ENCODE assay signal across 27 mouse cellular contexts in genomic region chr9:56272247-56272598, GRCm38 (mm10).
DNase-seq lines count a peak whose midpoint lies in the region; ATAC-seq lines count a peak whose summit lies in the region.
"Had no signal": no experiment of that assay in that cellular context is flagged by ENCODE, and none has a peak within 500 bp of the region (broad histone marks: within the 10 kb centered on the region; RNA-seq: fewer than 3 reads in every experiment).

No protein-coding gene starts in this region.

- ATAC-seq in hindbrain, embryonic 12.5 days (ENCODE audit: low FRiP score), result no peak
- no peak for ATAC-seq in hindbrain, embryonic 16.5 days
- ATAC-seq in neural tube, embryonic 13.5 days (ENCODE audit: low read depth), result no peak
- ATAC-seq in neural tube, embryonic 15.5 days (ENCODE audit: low FRiP score), result no peak
- no peak for ATAC-seq in erythroid progenitor cell, adult 5-6 weeks (replicated peaks; ENCODE audit: low FRiP score, poor library complexity, severe bottlenecking)

- no peak overlapping the region for H3K4me3 ChIP-seq in hindbrain, embryonic 12.5 days
- no peak overlapping the region for H3K4me3 ChIP-seq in hindbrain, embryonic 16.5 days (ENCODE audit: low read length)
- no peak overlapping the region for H3K4me3 ChIP-seq in neural tube, embryonic 13.5 days
- H3K4me3 ChIP-seq in neural tube, embryonic 15.5 days (replicated peaks), result no peak overlapping the region
- H3K4me3 ChIP-seq: erythroblast, embryonic 14.5 days; forebrain, embryonic 12.5 days; heart, embryonic 13.5 days; kidney, embryonic 15.5 days; left cerebral cortex, adult 2 months; limb, embryonic 13.5 days; lung, embryonic 15.5 days; megakaryocyte, embryonic 14.5 days; midbrain, embryonic 12.5 days had no signal

- H3K9ac ChIP-seq in hindbrain, embryonic 12.5 days, result no peak overlapping the region
- no peak overlapping the region for H3K9ac ChIP-seq in hindbrain, embryonic 16.5 days (ENCODE audit: low read depth, low read length)
- no peak overlapping the region for H3K9ac ChIP-seq in neural tube, embryonic 13.5 days
- no peak overlapping the region for H3K9ac ChIP-seq in neural tube, embryonic 15.5 days (replicated peaks)
- H3K9ac ChIP-seq: forebrain, embryonic 12.5 days; heart, embryonic 13.5 days; kidney, embryonic 15.5 days; limb, embryonic 13.5 days; lung, embryonic 15.5 days; midbrain, embryonic 12.5 days had no signal

- H3K4me2 ChIP-seq in hindbrain, embryonic 12.5 days (replicated peaks), result no peak overlapping the region
- H3K4me2 ChIP-seq in hindbrain, embryonic 16.5 days (ENCODE audit: low read length), result no peak overlapping the region
- no peak overlapping the region for H3K4me2 ChIP-seq in neural tube, embryonic 13.5 days
- H3K4me2 ChIP-seq in neural tube, embryonic 15.5 days, result peak overlapping the region; percentile 44; the same call in 1 of the 2 replicates
- H3K4me2 ChIP-seq: forebrain, embryonic 12.5 days; heart, embryonic 13.5 days; kidney, embryonic 15.5 days; limb, embryonic 13.5 days; liver, embryonic 11.5 days; lung, embryonic 15.5 days; midbrain, embryonic 12.5 days had no signal

- WGBS in hindbrain, embryonic 12.5 days, result 96% methylated on average over 2 of the region's 2 CpGs
- WGBS in hindbrain, embryonic 16.5 days, result 81% methylated on average over 2 of the region's 2 CpGs
- 82% methylated on average over 2 of the region's 2 CpGs for WGBS in neural tube, embryonic 13.5 days
- WGBS in neural tube, embryonic 15.5 days, result 62% methylated on average over 2 of the region's 2 CpGs

- H3K36me3 ChIP-seq in hindbrain, embryonic 12.5 days, result no peaks in the 10 kb centered on the region
- H3K36me3 ChIP-seq in hindbrain, embryonic 16.5 days (ENCODE audit: control insufficient read depth, insufficient read depth, low read length), result no peaks in the 10 kb centered on the region; the same call in 1 of the 2 replicates
- no peaks in the 10 kb centered on the region for H3K36me3 ChIP-seq in neural tube, embryonic 13.5 days
- H3K36me3 ChIP-seq in neural tube, embryonic 15.5 days, result no peaks in the 10 kb centered on the region
- H3K36me3 ChIP-seq: forebrain, embryonic 12.5 days; G1E; kidney, embryonic 15.5 days; limb, embryonic 13.5 days; lung, embryonic 15.5 days; midbrain, embryonic 12.5 days had no signal

- H3K4me1 ChIP-seq in hindbrain, embryonic 12.5 days, result 0 out of 2 replicates have a peak, but pooled peaks cover 7% of the 10 kb centered on the region
- peaks cover 3% of the 10 kb centered on the region for H3K4me1 ChIP-seq in hindbrain, embryonic 16.5 days (ENCODE audit: control insufficient read depth, insufficient read depth, low read depth, low read length)
- H3K4me1 ChIP-seq in neural tube, embryonic 13.5 days (replicated peaks), result peaks cover 14% of the 10 kb centered on the region
- peaks cover 12% of the 10 kb centered on the region for H3K4me1 ChIP-seq in neural tube, embryonic 15.5 days
- H3K4me1 ChIP-seq: forebrain, embryonic 12.5 days; kidney, embryonic 15.5 days; limb, embryonic 13.5 days; lung, embryonic 15.5 days had no signal

- 0 out of 2 replicates have a peak overlapping the region, but pooled peaks have one; percentile 40 for H3K27ac ChIP-seq in hindbrain, embryonic 12.5 days
- no peak overlapping the region for H3K27ac ChIP-seq in hindbrain, embryonic 16.5 days (ENCODE audit: low read depth, low read length)
- H3K27ac ChIP-seq in neural tube, embryonic 13.5 days (replicated peaks), result peak overlapping the region; percentile 76
- no peak overlapping the region for H3K27ac ChIP-seq in neural tube, embryonic 15.5 days (replicated peaks)
- H3K27ac ChIP-seq: heart, embryonic 13.5 days; kidney, embryonic 15.5 days; left cerebral cortex, adult 2 months; limb, embryonic 13.5 days; lung, embryonic 15.5 days; midbrain, embryonic 12.5 days had no signal

- H3K9me3 ChIP-seq in hindbrain, embryonic 12.5 days (replicated peaks), result no peaks in the 10 kb centered on the region
- H3K9me3 ChIP-seq in hindbrain, embryonic 16.5 days (ENCODE audit: control insufficient read depth, low read length), result no peaks in the 10 kb centered on the region
- no peaks in the 10 kb centered on the region for H3K9me3 ChIP-seq in neural tube, embryonic 13.5 days
- no peaks in the 10 kb centered on the region for H3K9me3 ChIP-seq in neural tube, embryonic 15.5 days (replicated peaks)
- H3K9me3 ChIP-seq: forebrain, embryonic 12.5 days; G1E; heart, embryonic 13.5 days; kidney, embryonic 15.5 days; limb, embryonic 13.5 days; lung, embryonic 15.5 days had no signal

- DNase-seq in neural tube, embryonic 10.5 days (ENCODE audit: extremely low spot score, low spot score), result no peak
- no peak for DNase-seq in urinary bladder, postnatal 25 days (ENCODE audit: low spot score)
- DNase-seq: adrenal gland, postnatal 14 days; cerebellum, adult 11-12 months; cerebellum, postnatal 10 days; gastrocnemius, postnatal 10 days; heart, postnatal 10 days; kidney, adult 11 months; kidney, postnatal 25 days; right cerebral cortex, postnatal 4 days; thymus, postnatal 4 days had no signal

- H3K27me3 ChIP-seq in hindbrain, embryonic 12.5 days, result no peaks in the 10 kb centered on the region
- no peaks in the 10 kb centered on the region for H3K27me3 ChIP-seq in hindbrain, embryonic 16.5 days (replicated peaks; ENCODE audit: control insufficient read depth, insufficient read depth, low read length)
- H3K27me3 ChIP-seq in neural tube, embryonic 13.5 days, result no peaks in the 10 kb centered on the region
- no peaks in the 10 kb centered on the region for H3K27me3 ChIP-seq in neural tube, embryonic 15.5 days (replicated peaks)
- H3K27me3 ChIP-seq: forebrain, embryonic 12.5 days; heart, embryonic 13.5 days; kidney, embryonic 15.5 days; limb, embryonic 13.5 days; lung, embryonic 15.5 days; megakaryocyte, embryonic 14.5 days; midbrain, embryonic 12.5 days had no signal

Comparison
In these comparisons a context has a peak if more than half of its experiments do, and no peak if none do; other contexts are left out.
1. H3K27ac ChIP-seq: peak in hindbrain, embryonic 12.5 days (single experiment) and neural tube, embryonic 13.5 days (single experiment); none in hindbrain, embryonic 16.5 days (single experiment) and neural tube, embryonic 15.5 days (single experiment).